Mouse (Mus musculus): ENCODE measurements around the gene Rps12-ps3.

Rps12-ps3 gene

DNA sequence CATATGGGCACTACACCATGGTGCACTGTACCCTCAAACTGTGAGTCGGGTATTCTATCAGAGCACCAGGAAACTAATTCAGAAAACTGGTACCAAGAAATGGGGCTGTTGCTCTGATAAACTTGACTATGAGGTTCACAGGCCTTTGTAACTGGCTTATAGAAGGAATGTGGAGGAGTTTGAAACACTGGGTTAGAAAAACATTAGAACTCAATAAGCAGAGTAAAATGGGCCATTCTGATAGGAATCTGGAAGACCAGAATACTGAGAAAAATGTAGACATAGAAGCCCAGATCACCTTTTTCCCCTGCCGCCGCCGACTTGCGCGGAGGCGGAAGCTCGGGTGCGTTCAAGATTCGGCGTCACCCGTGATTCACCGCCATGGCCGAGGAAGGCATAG is at the start of gene Rps12-ps3:
Gene Rps12-ps3, plus strand, starts transcription at position 301 of the 400 bp plus-strand sequence.
- no peak for DNase-seq (ENCODE audit: low read depth)

DNA sequence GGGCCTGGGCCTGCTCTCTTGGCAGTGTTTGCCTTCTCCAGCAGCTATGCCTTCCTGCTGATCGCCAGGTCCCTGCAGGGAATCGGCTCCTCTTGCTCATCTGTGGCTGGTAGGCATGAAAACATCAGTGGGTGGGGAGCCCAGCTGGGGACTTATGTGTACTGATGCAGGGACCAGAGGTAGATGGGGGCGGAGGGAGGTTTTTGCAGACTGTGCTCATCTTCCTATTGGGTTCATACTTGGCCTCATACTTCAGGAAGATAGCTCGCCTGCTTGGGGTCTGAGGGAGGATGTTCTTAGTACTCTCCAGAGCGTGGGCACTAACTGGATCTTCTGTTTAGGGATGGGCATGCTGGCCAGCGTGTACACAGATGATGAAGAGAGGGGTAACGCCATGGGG is 48.9 kb upstream of the Rps12-ps3 start:
- no peak for DNase-seq (ENCODE audit: low read depth)

- no peak for DNase-seq (ENCODE audit: low read depth)
Measured at GRCm38 (mm10) chr19:59276354-59276753, 45.7 kb upstream of the Rps12-ps3 start.

- DNase-seq (ENCODE audit: low read depth) = no peak
Measured at GRCm38 (mm10) chr19:59280841-59281240, 41.2 kb upstream of the Rps12-ps3 start.

- DNase-seq (ENCODE audit: low read depth) = no peak
Measured at GRCm38 (mm10) chr19:59282001-59282400, 40.1 kb upstream of the Rps12-ps3 start.

DNA sequence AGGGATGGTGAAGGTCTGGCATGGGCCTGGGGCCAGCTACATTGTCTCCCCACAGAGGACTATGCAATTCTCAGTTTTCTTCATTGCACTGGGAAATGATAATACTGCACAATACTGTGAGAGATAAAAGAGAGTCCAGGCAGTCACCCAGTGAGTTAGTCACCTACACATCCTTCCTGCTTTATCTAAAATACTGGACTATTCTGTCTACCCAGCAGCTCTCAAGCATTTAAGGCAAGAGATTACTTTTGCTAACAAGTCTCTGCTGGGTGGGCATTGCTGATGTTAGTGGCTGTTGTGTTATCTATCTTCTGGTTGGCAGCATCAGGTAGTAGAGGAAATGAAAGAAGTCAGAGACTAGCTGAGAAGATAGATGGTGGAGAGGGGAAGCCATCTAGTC is 33.0 kb upstream of the Rps12-ps3 start:
- DNase-seq (ENCODE audit: low read depth) = no peak

DNA sequence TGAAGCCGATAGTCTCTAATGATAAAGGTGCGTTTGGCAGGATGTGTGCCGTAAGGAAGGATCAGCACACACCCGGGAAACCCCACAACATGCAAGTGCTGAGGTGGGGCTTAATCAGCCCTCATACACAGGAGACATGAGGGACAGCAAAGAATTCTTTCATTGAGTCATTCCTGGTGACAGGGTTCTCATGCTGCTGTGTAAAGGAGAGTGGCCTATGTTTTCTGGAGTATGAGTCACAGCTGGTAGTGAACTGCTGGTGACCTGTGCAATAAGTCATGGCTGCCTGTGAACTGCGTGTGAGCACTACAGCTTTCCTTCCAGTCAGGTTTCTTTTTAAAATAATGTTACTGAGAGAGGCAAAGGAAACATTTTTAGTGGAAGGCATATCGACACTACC is 32.3 kb upstream of the Rps12-ps3 start:
- no peak for DNase-seq (ENCODE audit: low read depth)

DNA sequence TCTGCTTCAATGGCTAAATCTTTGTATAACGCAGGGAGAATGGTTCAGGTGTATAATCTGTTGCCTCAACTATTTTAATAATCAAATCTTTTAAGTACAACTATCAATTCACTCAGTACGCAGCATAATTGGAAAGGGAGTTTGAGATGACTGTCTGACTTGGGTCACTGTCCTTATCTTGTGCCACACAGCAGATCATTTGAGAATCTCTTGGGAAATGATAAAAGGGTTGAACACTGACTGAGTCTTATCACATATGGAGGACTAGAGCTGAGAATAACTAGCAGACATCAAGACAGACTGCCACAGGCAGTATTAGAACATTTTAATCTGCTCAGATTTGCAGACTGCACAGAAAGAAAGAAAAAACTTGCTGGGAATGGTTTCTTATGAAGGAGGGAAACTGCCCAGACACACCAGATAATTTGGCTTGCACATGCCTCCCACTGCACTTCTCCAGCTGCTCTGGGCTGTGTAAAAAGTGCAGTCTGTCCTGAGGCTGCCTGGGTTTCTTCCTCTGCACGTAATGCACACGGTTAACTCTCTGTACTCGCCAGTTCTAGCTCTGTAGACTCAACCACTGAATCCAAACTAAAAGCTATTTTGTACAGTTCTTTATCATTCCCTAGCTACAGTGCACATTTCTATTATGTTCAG is 29.8 kb upstream of the Rps12-ps3 start:
- DNase-seq (ENCODE audit: low read depth) = no peak

DNA sequence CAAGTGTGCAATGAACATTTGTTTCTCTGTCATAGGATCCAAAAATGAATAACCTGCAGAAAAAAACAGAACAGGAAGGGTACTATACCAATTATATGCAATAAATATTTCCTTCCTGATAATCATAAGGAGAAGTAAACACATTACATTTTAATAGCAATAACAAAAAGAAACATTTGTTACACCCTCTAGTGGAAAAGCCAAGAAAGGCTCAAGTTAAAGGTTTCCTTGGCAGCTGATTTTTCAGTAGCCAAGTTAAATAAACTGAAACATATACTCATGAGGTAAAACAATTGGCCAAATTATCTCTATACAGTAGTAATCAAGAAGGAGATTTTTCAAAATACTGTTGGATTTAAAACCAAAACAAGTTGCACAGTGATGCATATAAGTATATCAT is 6.8 kb upstream of the Rps12-ps3 start:
- no peak for DNase-seq (ENCODE audit: low read depth)

GRCm38 (mm10) chr19:59316571-59316970 is 5.5 kb upstream of the Rps12-ps3 start:
- DNase-seq (ENCODE audit: low read depth) = peak; percentile 24

- DNase-seq (ENCODE audit: low read depth) = no peak
Measured at GRCm38 (mm10) chr19:59330816-59331225, 8.7 kb downstream of the Rps12-ps3 start.

- DNase-seq (ENCODE audit: low read depth) = no peak
Measured at GRCm38 (mm10) chr19:59336655-59337054, 14.6 kb downstream of the Rps12-ps3 start.

DNA sequence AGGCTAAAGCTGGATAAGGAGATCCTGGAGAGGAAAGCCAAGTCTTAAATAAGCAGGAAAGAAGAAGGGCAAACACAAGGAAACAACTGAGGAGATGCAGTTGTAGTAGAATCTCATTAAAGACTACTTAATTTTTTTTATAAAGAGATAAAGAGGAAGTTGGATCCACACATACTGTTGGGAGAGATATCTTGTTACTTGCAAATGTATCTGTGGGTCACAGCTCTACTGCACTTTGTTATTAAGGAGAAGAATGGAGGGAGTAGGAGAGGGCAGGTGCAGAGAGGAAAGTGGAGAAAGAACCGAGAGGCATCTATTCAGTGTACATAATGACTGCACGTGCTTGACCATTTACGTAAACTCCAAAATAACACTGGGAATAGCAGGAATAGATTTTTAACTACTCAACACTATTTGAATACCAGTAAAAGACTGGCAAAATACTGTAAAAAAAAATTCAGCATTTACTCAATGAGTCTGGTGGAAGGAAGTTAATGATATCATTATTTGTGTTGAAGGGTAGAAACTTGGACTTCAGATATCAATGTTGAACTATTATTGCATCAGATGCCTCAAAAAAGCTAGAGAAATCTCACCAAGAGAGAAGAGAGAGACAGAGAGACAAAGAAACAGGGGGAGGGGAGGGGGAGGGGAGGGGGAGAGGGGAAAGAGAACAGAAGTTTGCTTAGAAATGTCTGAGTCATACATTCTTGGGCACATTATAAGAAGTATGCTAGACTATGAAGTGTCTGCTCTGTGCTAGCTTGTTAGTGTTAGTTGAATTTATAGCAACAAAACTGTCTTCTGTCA is 16.0 kb downstream of the Rps12-ps3 start:
- no peak for DNase-seq (ENCODE audit: low read depth)

- DNase-seq (ENCODE audit: low read depth) = no peak
Measured at GRCm38 (mm10) chr19:59339908-59340307, 17.8 kb downstream of the Rps12-ps3 start.

DNA sequence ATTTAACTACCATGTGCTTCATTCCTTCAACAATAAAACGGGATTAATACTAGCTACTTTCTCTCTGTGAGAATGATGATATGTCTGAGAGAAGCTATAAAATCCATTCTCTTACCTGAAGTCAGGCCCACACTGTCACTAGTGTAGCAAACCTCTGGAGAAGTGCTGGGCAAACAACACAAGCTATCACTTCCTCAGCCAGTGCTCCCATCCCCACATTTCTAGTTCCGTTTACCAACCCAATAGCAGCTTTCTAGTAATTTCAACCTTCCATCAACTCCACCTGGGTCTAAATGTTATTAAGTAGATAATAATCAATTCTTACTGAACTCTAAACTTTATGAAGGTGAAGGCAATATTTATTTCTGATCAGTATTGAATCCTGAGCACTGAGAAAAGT is 20.9 kb downstream of the Rps12-ps3 start:
- no peak for DNase-seq (ENCODE audit: low read depth)

DNA sequence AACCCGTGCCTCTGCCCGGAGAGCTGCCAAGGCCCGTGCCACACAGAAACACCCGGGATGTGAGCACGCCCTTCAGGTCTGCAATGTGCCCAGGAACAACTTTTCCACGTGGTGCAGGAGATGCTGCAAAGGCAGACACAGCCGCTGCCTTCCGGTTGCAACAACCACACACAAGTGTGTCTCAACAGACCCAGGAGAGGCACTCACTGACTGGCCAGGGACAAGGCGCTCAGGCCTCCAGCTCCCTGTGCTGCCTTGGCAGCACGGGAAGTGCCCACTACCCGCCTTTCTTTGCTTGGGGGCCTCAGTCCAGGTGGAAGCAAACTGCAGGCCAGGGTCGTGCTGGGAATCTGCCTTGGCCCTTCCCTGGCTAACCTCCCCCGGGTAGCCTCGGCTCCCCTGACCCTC is 22.2 kb downstream of the Rps12-ps3 start:
- DNase-seq (ENCODE audit: low read depth) = peak; percentile 51

GRCm38 (mm10) chr19:59345081-59345657 is 23.1 kb downstream of the Rps12-ps3 start:
- DNase-seq (ENCODE audit: low read depth) = peak; percentile 72

- DNase-seq (ENCODE audit: low read depth) = peak; percentile 90
Measured at GRCm38 (mm10) chr19:59345658-59346283, 23.7 kb downstream of the Rps12-ps3 start, which contains the start of gene Pdzd8. Gene Pdzd8, minus strand, starts transcription at chr19:59345780.

GRCm38 (mm10) chr19:59346325-59346724 is 24.2 kb downstream of the Rps12-ps3 start:
- DNase-seq (ENCODE audit: low read depth) = no peak

GRCm38 (mm10) chr19:59349329-59349960 is 27.4 kb downstream of the Rps12-ps3 start:
- DNase-seq (ENCODE audit: low read depth) = no peak

DNA sequence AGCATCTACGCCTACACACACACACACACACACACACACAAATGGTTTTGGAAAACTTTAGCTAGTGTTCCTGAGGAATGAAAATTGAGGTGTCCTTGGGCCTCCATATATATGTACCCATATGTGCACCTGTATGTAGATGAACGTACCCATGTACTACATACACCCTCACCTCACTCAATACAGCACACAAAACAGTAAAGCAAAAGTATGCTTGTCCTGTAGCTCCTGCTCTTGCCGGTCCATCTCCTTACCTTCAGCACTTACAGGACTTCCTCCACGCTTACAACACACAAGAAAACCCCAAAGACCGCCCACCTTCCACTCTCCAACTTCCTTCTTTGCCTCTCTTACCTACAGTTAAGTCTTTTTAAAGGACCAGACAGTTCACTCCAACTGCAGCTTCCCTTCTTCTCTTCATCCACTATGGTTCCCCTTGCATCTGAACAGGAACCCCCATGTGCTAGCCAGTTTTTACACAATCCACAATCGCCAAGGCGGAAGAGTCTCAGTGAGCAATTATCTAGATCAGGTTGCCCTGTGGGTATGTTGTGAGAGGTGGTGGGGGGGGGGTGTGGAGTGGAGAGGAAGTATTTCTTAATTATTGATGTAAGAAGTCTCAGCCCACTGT is 28.3 kb downstream of the Rps12-ps3 start:
- peak; percentile 22 for DNase-seq (ENCODE audit: low read depth)

Data from naive thymus-derived CD4-positive, alpha-beta T cell, adult 2 months (primary cell).